Mouse (Mus musculus): ENCODE measurements around the gene Ache. TPM values are rescaled to one million over a fixed set of nuclear protein-coding genes. Genes with fewer than 3 reads are reported as not detected.
A peak's percentile ranks its signal among the peaks of the same experiment; 100 is the strongest.

Ache gene
- polyA plus RNA-seq, 1 experiment from 2014 or later: 0.58 TPM

- no peaks in the 10 kb centered on the region for H3K36me3 ChIP-seq (ENCODE audit: control insufficient read depth, insufficient read depth, low read length)
- 73% methylated on average over 6 of the region's 6 CpGs for WGBS
- no peaks in the 10 kb centered on the region for H3K9me3 ChIP-seq (ENCODE audit: control insufficient read depth, low read length)
- no peak overlapping the region for H3K4me2 ChIP-seq (replicated peaks; ENCODE audit: low read depth, low read length)
- H3K9ac ChIP-seq (ENCODE audit: low read depth, low read length): no peak overlapping the region
- ATAC-seq (ENCODE audit: low FRiP score, low TSS enrichment): no peak
- no peak overlapping the region for H3K4me3 ChIP-seq (ENCODE audit: low read length)
- H3K27me3 ChIP-seq (ENCODE audit: control insufficient read depth, insufficient read depth, low read length): no peaks in the 10 kb centered on the region
- H3K27ac ChIP-seq (ENCODE audit: low read depth, low read length): no peak overlapping the region
- peaks cover 32% of the 10 kb centered on the region for H3K4me1 ChIP-seq (ENCODE audit: control insufficient read depth, insufficient read depth, low read length)
Observed at GRCm38 (mm10) chr5:137335066-137335465, 47.7 kb downstream of the Ache start.

- H3K27me3 ChIP-seq (ENCODE audit: control insufficient read depth, insufficient read depth, low read length): no peaks in the 10 kb centered on the region
- H3K9me3 ChIP-seq (ENCODE audit: control insufficient read depth, low read length): no peaks in the 10 kb centered on the region
- no peak for ATAC-seq (ENCODE audit: low FRiP score, low TSS enrichment)
- no peak overlapping the region for H3K4me3 ChIP-seq (ENCODE audit: low read length)
- peaks cover 32% of the 10 kb centered on the region for H3K4me1 ChIP-seq (ENCODE audit: control insufficient read depth, insufficient read depth, low read length)
- no peak overlapping the region for H3K4me2 ChIP-seq (replicated peaks; ENCODE audit: low read depth, low read length)
- H3K9ac ChIP-seq (ENCODE audit: low read depth, low read length): peak overlapping the region; percentile 18; the same call in 1 of the 2 replicates
- peak overlapping the region; percentile 83; the same call in 1 of the 2 replicates for H3K27ac ChIP-seq (ENCODE audit: low read depth, low read length)
- WGBS: 55% methylated on average over 8 of the region's 8 CpGs
- no peaks in the 10 kb centered on the region for H3K36me3 ChIP-seq (ENCODE audit: control insufficient read depth, insufficient read depth, low read length)
Observed at GRCm38 (mm10) chr5:137337190-137337589, 49.9 kb downstream of the Ache start.

- H3K9ac ChIP-seq (ENCODE audit: low read depth, low read length): peak overlapping the region; percentile 61
- H3K9me3 ChIP-seq (ENCODE audit: control insufficient read depth, low read length): no peaks in the 10 kb centered on the region
- H3K4me3 ChIP-seq (ENCODE audit: low read length): peak overlapping the region; percentile 37
- peak overlapping the region; percentile 64 for H3K4me2 ChIP-seq (replicated peaks; ENCODE audit: low read depth, low read length)
- no peaks in the 10 kb centered on the region for H3K36me3 ChIP-seq (ENCODE audit: control insufficient read depth, insufficient read depth, low read length)
- WGBS: under 1% methylated on average over 19 of the region's 19 CpGs
- H3K4me1 ChIP-seq (ENCODE audit: control insufficient read depth, insufficient read depth, low read length): peaks cover 25% of the 10 kb centered on the region
- no peaks in the 10 kb centered on the region for H3K27me3 ChIP-seq (ENCODE audit: control insufficient read depth, insufficient read depth, low read length)
- H3K27ac ChIP-seq (ENCODE audit: low read depth, low read length): peak overlapping the region; percentile 83
- ATAC-seq (ENCODE audit: low FRiP score, low TSS enrichment): peak; percentile 78
Observed at GRCm38 (mm10) chr5:137338256-137338655, 50.9 kb downstream of the Ache start.

- Histone ChIP-seq H3K4me3 (ENCODE audit: low read length) (peak overlapping the region; percentile 37), H3K9ac (ENCODE audit: low read depth, low read length) (peak overlapping the region; percentile 61), H3K4me1 (ENCODE audit: control insufficient read depth, insufficient read depth, low read length) (peaks cover 25% of the 10 kb centered on the region), H3K9me3 (ENCODE audit: control insufficient read depth, low read length) (no peaks in the 10 kb centered on the region), H3K27me3 (ENCODE audit: control insufficient read depth, insufficient read depth, low read length) (no peaks in the 10 kb centered on the region), H3K4me2 (replicated peaks; ENCODE audit: low read depth, low read length) (peak overlapping the region; percentile 64), H3K27ac (ENCODE audit: low read depth, low read length) (peak overlapping the region; percentile 83), H3K36me3 (ENCODE audit: control insufficient read depth, insufficient read depth, low read length) (no peaks in the 10 kb centered on the region)
- under 1% methylated on average over 11 of the region's 11 CpGs for WGBS
- peak; percentile 17 for ATAC-seq (ENCODE audit: low FRiP score, low TSS enrichment)
Observed at GRCm38 (mm10) chr5:137338663-137339289, 51.5 kb downstream of the Ache start.

GRCm38 (mm10) chr5:137339290-137339979 lies 52.1 kb downstream of the Ache start:
- peak overlapping the region; percentile 64 for H3K4me2 ChIP-seq (replicated peaks; ENCODE audit: low read depth, low read length)
- H3K9ac ChIP-seq (ENCODE audit: low read depth, low read length): peak overlapping the region; percentile 61
- H3K4me3 ChIP-seq (ENCODE audit: low read length): peak overlapping the region; percentile 37
- no peaks in the 10 kb centered on the region for H3K36me3 ChIP-seq (ENCODE audit: control insufficient read depth, insufficient read depth, low read length)
- peak; percentile 58 for ATAC-seq (ENCODE audit: low FRiP score, low TSS enrichment)
- no peaks in the 10 kb centered on the region for H3K9me3 ChIP-seq (ENCODE audit: control insufficient read depth, low read length)
- peaks cover 21% of the 10 kb centered on the region for H3K4me1 ChIP-seq (ENCODE audit: control insufficient read depth, insufficient read depth, low read length)
- 6% methylated on average over 22 of the region's 22 CpGs for WGBS
- H3K27me3 ChIP-seq (ENCODE audit: control insufficient read depth, insufficient read depth, low read length): no peaks in the 10 kb centered on the region
- peak overlapping the region; percentile 83 for H3K27ac ChIP-seq (ENCODE audit: low read depth, low read length)

GRCm38 (mm10) chr5:137340222-137340621 lies 52.9 kb downstream of the Ache start:
- Histone ChIP-seq H3K9ac (ENCODE audit: low read depth, low read length) (no peak overlapping the region), H3K9me3 (ENCODE audit: control insufficient read depth, low read length) (no peaks in the 10 kb centered on the region), H3K36me3 (ENCODE audit: control insufficient read depth, insufficient read depth, low read length) (no peaks in the 10 kb centered on the region), H3K27ac (ENCODE audit: low read depth, low read length) (peak overlapping the region; percentile 68; the same call in 1 of the 2 replicates), H3K4me1 (ENCODE audit: control insufficient read depth, insufficient read depth, low read length) (peaks cover 21% of the 10 kb centered on the region), H3K27me3 (ENCODE audit: control insufficient read depth, insufficient read depth, low read length) (no peaks in the 10 kb centered on the region), H3K4me2 (replicated peaks; ENCODE audit: low read depth, low read length) (no peak overlapping the region), H3K4me3 (ENCODE audit: low read length) (no peak overlapping the region)
- WGBS: 80% methylated on average over 6 of the region's 6 CpGs
- no peak for ATAC-seq (ENCODE audit: low FRiP score, low TSS enrichment)

GRCm38 (mm10) chr5:137342407-137343012 lies 55.2 kb downstream of the Ache start:
- Histone ChIP-seq H3K9me3 (ENCODE audit: control insufficient read depth, low read length) (no peaks in the 10 kb centered on the region), H3K27me3 (ENCODE audit: control insufficient read depth, insufficient read depth, low read length) (no peaks in the 10 kb centered on the region), H3K4me2 (replicated peaks; ENCODE audit: low read depth, low read length) (no peak overlapping the region), H3K4me3 (ENCODE audit: low read length) (no peak overlapping the region), H3K36me3 (ENCODE audit: control insufficient read depth, insufficient read depth, low read length) (no peaks in the 10 kb centered on the region), H3K9ac (ENCODE audit: low read depth, low read length) (no peak overlapping the region), H3K27ac (ENCODE audit: low read depth, low read length) (no peak overlapping the region), H3K4me1 (ENCODE audit: control insufficient read depth, insufficient read depth, low read length) (peaks cover 30% of the 10 kb centered on the region)
- ATAC-seq (ENCODE audit: low FRiP score, low TSS enrichment): no peak
- WGBS: 58% methylated on average over 7 of the region's 7 CpGs

- Histone ChIP-seq H3K27me3 (ENCODE audit: control insufficient read depth, insufficient read depth, low read length) (no peaks in the 10 kb centered on the region), H3K4me2 (replicated peaks; ENCODE audit: low read depth, low read length) (no peak overlapping the region), H3K4me1 (ENCODE audit: control insufficient read depth, insufficient read depth, low read length) (peaks cover 33% of the 10 kb centered on the region), H3K9me3 (ENCODE audit: control insufficient read depth, low read length) (no peaks in the 10 kb centered on the region), H3K36me3 (ENCODE audit: control insufficient read depth, insufficient read depth, low read length) (no peaks in the 10 kb centered on the region), H3K27ac (ENCODE audit: low read depth, low read length) (no peak overlapping the region), H3K9ac (ENCODE audit: low read depth, low read length) (no peak overlapping the region), H3K4me3 (ENCODE audit: low read length) (no peak overlapping the region)
- 92% methylated on average over 5 of the region's 5 CpGs for WGBS
- ATAC-seq (ENCODE audit: low FRiP score, low TSS enrichment): no peak
Observed at GRCm38 (mm10) chr5:137343412-137343811, 56.1 kb downstream of the Ache start.

GRCm38 (mm10) chr5:137343869-137344268 lies 56.5 kb downstream of the Ache start:
- peaks cover 32% of the 10 kb centered on the region for H3K4me1 ChIP-seq (ENCODE audit: control insufficient read depth, insufficient read depth, low read length)
- no peak overlapping the region for H3K4me2 ChIP-seq (replicated peaks; ENCODE audit: low read depth, low read length)
- no peaks in the 10 kb centered on the region for H3K9me3 ChIP-seq (ENCODE audit: control insufficient read depth, low read length)
- no peak overlapping the region for H3K4me3 ChIP-seq (ENCODE audit: low read length)
- no peaks in the 10 kb centered on the region for H3K27me3 ChIP-seq (ENCODE audit: control insufficient read depth, insufficient read depth, low read length)
- no peak for ATAC-seq (ENCODE audit: low FRiP score, low TSS enrichment)
- no peak overlapping the region for H3K9ac ChIP-seq (ENCODE audit: low read depth, low read length)
- H3K27ac ChIP-seq (ENCODE audit: low read depth, low read length): no peak overlapping the region
- no peaks in the 10 kb centered on the region for H3K36me3 ChIP-seq (ENCODE audit: control insufficient read depth, insufficient read depth, low read length)

All from kidney, embryonic 14.5 days (tissue).